Comparison of ENCODE assay signal across 8 mouse cellular contexts in genomic region chr11:120485251-120485650, GRCm38 (mm10). TPM values are rescaled to one million over a fixed set of nuclear protein-coding genes. Genes with fewer than 3 reads are reported as not detected.
DNase-seq lines count a peak whose midpoint lies in the region; ATAC-seq and TF ChIP-seq lines count a peak whose summit lies in the region.

No protein-coding gene starts in this region.

- H3K27me3 ChIP-seq in embryonic facial prominence, embryonic 14.5 days (replicated peaks; ENCODE audit: control insufficient read depth, insufficient read depth, low read length): no peaks in the 10 kb centered on the region
- no peaks in the 10 kb centered on the region for H3K27me3 ChIP-seq in kidney, embryonic 15.5 days
- no peaks in the 10 kb centered on the region for H3K27me3 ChIP-seq in midbrain, postnatal 0 days (ENCODE audit: insufficient read depth, low read length)

- no peak for TF ChIP-seq CTCF in midbrain, postnatal 0 days (IDR thresholded peaks at IDR 0.05)

- no peak for ATAC-seq in embryonic facial prominence, embryonic 14.5 days (ENCODE audit: low read depth)
- ATAC-seq in kidney, embryonic 15.5 days (replicated peaks; ENCODE audit: low FRiP score): no peak
- ATAC-seq in midbrain, postnatal 0 days (ENCODE audit: low FRiP score): no peak

- peaks cover 12% of the 10 kb centered on the region for H3K4me1 ChIP-seq in embryonic facial prominence, embryonic 14.5 days (ENCODE audit: control insufficient read depth, insufficient read depth, low read length)
- H3K4me1 ChIP-seq in kidney, embryonic 15.5 days: peaks cover 44% of the 10 kb centered on the region
- peaks cover 3% of the 10 kb centered on the region; the same call in 1 of the 2 replicates for H3K4me1 ChIP-seq in midbrain, postnatal 0 days (ENCODE audit: insufficient read depth, low read length)

- H3K9me3 ChIP-seq in embryonic facial prominence, embryonic 14.5 days (ENCODE audit: control insufficient read depth, low read length): no peaks in the 10 kb centered on the region
- no peaks in the 10 kb centered on the region for H3K9me3 ChIP-seq in kidney, embryonic 15.5 days (replicated peaks)
- H3K9me3 ChIP-seq in midbrain, postnatal 0 days (ENCODE audit: low read length): no peaks in the 10 kb centered on the region

- H3K9ac ChIP-seq in embryonic facial prominence, embryonic 14.5 days (ENCODE audit: low read depth, low read length): peak overlapping the region; percentile 83
- H3K9ac ChIP-seq in kidney, embryonic 15.5 days: peak overlapping the region; percentile 93
- peak overlapping the region; percentile 87 for H3K9ac ChIP-seq in midbrain, postnatal 0 days (replicated peaks; ENCODE audit: low read length, poor library complexity, severe bottlenecking)

- H3K27ac ChIP-seq in embryonic facial prominence, embryonic 14.5 days (replicated peaks; ENCODE audit: low read depth, low read length): peak overlapping the region; percentile 88; the same call in 1 of the 2 replicates
- H3K27ac ChIP-seq in kidney, embryonic 15.5 days: peak overlapping the region; percentile 87
- H3K27ac ChIP-seq in midbrain, postnatal 0 days (ENCODE audit: low read depth, low read length): peak overlapping the region; percentile 74; the same call in 1 of the 2 replicates

- H3K36me3 ChIP-seq in embryonic facial prominence, embryonic 14.5 days (ENCODE audit: control insufficient read depth, insufficient read depth, low read length): peaks cover 75% of the 10 kb centered on the region
- peaks cover 76% of the 10 kb centered on the region for H3K36me3 ChIP-seq in kidney, embryonic 15.5 days
- peaks cover 46% of the 10 kb centered on the region for H3K36me3 ChIP-seq in midbrain, postnatal 0 days (ENCODE audit: insufficient read depth, low read length)

- WGBS in embryonic facial prominence, embryonic 14.5 days: 8% methylated on average over 10 of the region's 10 CpGs
- 7% methylated on average over 10 of the region's 10 CpGs for WGBS in kidney, embryonic 15.5 days
- WGBS in midbrain, postnatal 0 days: 5% methylated on average over 10 of the region's 10 CpGs

- peak overlapping the region; percentile 83 for H3K4me3 ChIP-seq in embryonic facial prominence, embryonic 14.5 days (ENCODE audit: low read depth, low read length)
- H3K4me3 ChIP-seq in kidney, embryonic 15.5 days (replicated peaks): peak overlapping the region; percentile 99
- H3K4me3 ChIP-seq in midbrain, postnatal 0 days (ENCODE audit: low read depth, low read length): peak overlapping the region; percentile 75

- peak overlapping the region; percentile 69 for H3K4me2 ChIP-seq in embryonic facial prominence, embryonic 14.5 days (ENCODE audit: low read depth, low read length)
- H3K4me2 ChIP-seq in kidney, embryonic 15.5 days: peak overlapping the region; percentile 70
- H3K4me2 ChIP-seq in midbrain, postnatal 0 days (ENCODE audit: low read depth, low read length, poor library complexity, severe bottlenecking): peak overlapping the region; percentile 59

- peak; percentile 73 for DNase-seq in kidney, adult 11 months
- DNase-seq in kidney, postnatal 4 days: no peak
- DNase-seq in embryonic facial prominence, embryonic 14.5 days (ENCODE audit: low spot score): no peak
- DNase-seq in midbrain, postnatal 0 days (ENCODE audit: low spot score): no peak
- DNase-seq in urinary bladder, adult 2 months (ENCODE audit: low spot score): no peak
- DNase-seq in cerebellum, postnatal 25 days: no peak
- no peak for DNase-seq in adrenal gland, adult 18-20 months (ENCODE audit: low spot score in 2 of 2)

RNA-seq across cellular contexts. Expression of gene Mrpl12, which starts 0.8 kb away (rescaled TPM):
- 135 and 148 TPM in 2 replicates for polyA plus RNA-seq in embryonic facial prominence, embryonic 14.5 days (2014; fragmentation: Nextera tagmentation; extraction: Ambion mirVana)
- polyA plus RNA-seq in kidney, embryonic 15.5 days (2015; fragmentation: Nextera tagmentation; extraction: Ambion mirVana): 166 and 172 TPM in 2 replicates
- total RNA-seq in midbrain, postnatal 0 days (2014; rRNA removed): 39.2 and 42.7 TPM in 2 replicates
- 147 TPM in 2 replicates for polyA plus RNA-seq in midbrain, postnatal 0 days (2015; fragmentation: Nextera tagmentation; extraction: Ambion mirVana)
- polyA plus RNA-seq in urinary bladder, adult 2 months (2012; rRNA removed): 62.4 and 72.4 TPM in 2 replicates
- 100 to 1,000 TPM; 104 to 140 TPM for total RNA-seq in adrenal gland, adult 18-20 months (2021)

RNA-seq across cellular contexts. Expression of gene Slc25a10, which starts 6.4 kb away (rescaled TPM):
- 47.6 and 53.1 TPM in 2 replicates for polyA plus RNA-seq in embryonic facial prominence, embryonic 14.5 days (2014; fragmentation: Nextera tagmentation; extraction: Ambion mirVana)
- 84.6 and 91.9 TPM in 2 replicates for polyA plus RNA-seq in kidney, embryonic 15.5 days (2015; fragmentation: Nextera tagmentation; extraction: Ambion mirVana)
- 28.4 and 30.1 TPM in 2 replicates for total RNA-seq in midbrain, postnatal 0 days (2014; rRNA removed)
- polyA plus RNA-seq in midbrain, postnatal 0 days (2015; fragmentation: Nextera tagmentation; extraction: Ambion mirVana): 19.8 and 21.4 TPM in 2 replicates
- polyA plus RNA-seq in urinary bladder, adult 2 months (2012; rRNA removed): 98.9 and 115 TPM in 2 replicates
- total RNA-seq in adrenal gland, adult 18-20 months (2021): 100 to 1,000 TPM in 1 of 2 experiments, 10 to 100 TPM in 1; 97.2 to 106 TPM

RNA-seq across cellular contexts. Expression of gene Arl16, which starts 17.8 kb away (rescaled TPM):
- 43.2 and 46.4 TPM in 2 replicates for polyA plus RNA-seq in embryonic facial prominence, embryonic 14.5 days (2014; fragmentation: Nextera tagmentation; extraction: Ambion mirVana)
- polyA plus RNA-seq in kidney, embryonic 15.5 days (2015; fragmentation: Nextera tagmentation; extraction: Ambion mirVana): 42.7 and 53.3 TPM in 2 replicates
- 62.8 and 72.6 TPM in 2 replicates for total RNA-seq in midbrain, postnatal 0 days (2014; rRNA removed)
- polyA plus RNA-seq in midbrain, postnatal 0 days (2015; fragmentation: Nextera tagmentation; extraction: Ambion mirVana): 65.7 and 73.0 TPM in 2 replicates
- 23.9 and 24.0 TPM in 2 replicates for polyA plus RNA-seq in urinary bladder, adult 2 months (2012; rRNA removed)
- 10 to 100 TPM; 21.5 to 22.3 TPM for total RNA-seq in adrenal gland, adult 18-20 months (2021)

RNA-seq across cellular contexts. Expression of gene Ccdc137, which starts 27.3 kb away (rescaled TPM):
- polyA plus RNA-seq in embryonic facial prominence, embryonic 14.5 days (2014; fragmentation: Nextera tagmentation; extraction: Ambion mirVana): 27.7 and 27.9 TPM in 2 replicates
- polyA plus RNA-seq in kidney, embryonic 15.5 days (2015; fragmentation: Nextera tagmentation; extraction: Ambion mirVana): 40.5 and 41.9 TPM in 2 replicates
- total RNA-seq in midbrain, postnatal 0 days (2014; rRNA removed): 14.8 and 18.2 TPM in 2 replicates
- 17.0 and 19.8 TPM in 2 replicates for polyA plus RNA-seq in midbrain, postnatal 0 days (2015; fragmentation: Nextera tagmentation; extraction: Ambion mirVana)
- polyA plus RNA-seq in urinary bladder, adult 2 months (2012; rRNA removed): 21.5 and 31.0 TPM in 2 replicates
- 10 to 100 TPM; 36.0 to 37.3 TPM for total RNA-seq in adrenal gland, adult 18-20 months (2021)

RNA-seq across cellular contexts. Expression of gene Oxld1, which starts 27.4 kb away (rescaled TPM):
- polyA plus RNA-seq in embryonic facial prominence, embryonic 14.5 days (2014; fragmentation: Nextera tagmentation; extraction: Ambion mirVana): 12.8 and 15.3 TPM in 2 replicates
- 13.1 and 13.8 TPM in 2 replicates for polyA plus RNA-seq in kidney, embryonic 15.5 days (2015; fragmentation: Nextera tagmentation; extraction: Ambion mirVana)
- total RNA-seq in midbrain, postnatal 0 days (2014; rRNA removed): 7.9 and 9.7 TPM in 2 replicates
- polyA plus RNA-seq in midbrain, postnatal 0 days (2015; fragmentation: Nextera tagmentation; extraction: Ambion mirVana): 11.4 and 11.5 TPM in 2 replicates
- 19.8 and 26.8 TPM in 2 replicates for polyA plus RNA-seq in urinary bladder, adult 2 months (2012; rRNA removed)
- total RNA-seq in adrenal gland, adult 18-20 months (2021): 10 to 100 TPM; 19.8 to 30.4 TPM
